Mouse (Mus musculus) MEL (cell line): ENCODE measurements at regions not wholly inside any gene's neighbourhood (a gene's known extent, or its start where the extent isn't known, plus 50 kb on each side); places are given as distances from the start of the nearest gene placed in this dataset.
A peak's percentile ranks its signal among the peaks of the same experiment; 100 is the strongest.

Source experiments
- DNase-seq: peaks from one replicate; pipeline ENCODE4 v3.0.0; 2011; ENCODE audit warnings: low read depth, low spot score
- H3K27ac ChIP-seq: 2 replicates; pipeline ENCODE4 v1.5.1; 2012; ENCODE audit warnings: low read depth, mild to moderate bottlenecking, control low read depth, low read length, moderate library complexity; ENCODE audit not compliant: control insufficient read depth
- H3K27me3 ChIP-seq, 2 experiments: fragments of 150-350 bp in 1 of 2; sonication (generic) in 1 of 2; 2 replicates each; pipeline ENCODE4 v1.6.1; 2012; ENCODE audit warnings: low read length in 2 of 2, mild to moderate bottlenecking in 2 of 2, improper control_type of control experiment in 1 of 2, moderate library complexity in 1 of 2; ENCODE audit not compliant: insufficient read depth in 2 of 2, control insufficient read depth in 1 of 2
- H3K36me3 ChIP-seq, 2 experiments: 2 replicates each; pipeline ENCODE4 v1.6.1; 2012 to 2014; ENCODE audit warnings: low read length in 2 of 2, improper control_type of control experiment in 1 of 2, inconsistent platforms in 1 of 2, mild to moderate bottlenecking in 1 of 2; ENCODE audit not compliant: insufficient read depth in 2 of 2, control insufficient read depth in 1 of 2
- H3K4me1 ChIP-seq, 2 experiments: fragments of 150-350 bp in 1 of 2; sonication (generic) in 1 of 2; 2 replicates each; pipeline ENCODE4 v1.6.1; 2012; ENCODE audit warnings: low read length in 2 of 2, improper control_type of control experiment in 1 of 2, mild to moderate bottlenecking in 1 of 2; ENCODE audit not compliant: insufficient read depth in 2 of 2, control insufficient read depth in 1 of 2
- H3K4me3 ChIP-seq, 2 experiments: fragments of 150-350 bp in 1 of 2; sonication (generic) in 1 of 2; 2 replicates each; pipeline ENCODE4 v1.5.1; 2012; ENCODE audit warnings: low read depth in 2 of 2, low read length in 2 of 2, mild to moderate bottlenecking in 2 of 2, moderate library complexity in 2 of 2, control low read depth in 1 of 2, improper control_type of control experiment in 1 of 2; ENCODE audit not compliant: control insufficient read depth in 1 of 2, insufficient read depth in 1 of 2
- H3K79me2 ChIP-seq: 2 replicates; pipeline ENCODE4 v1.6.1; 2012; ENCODE audit warnings: mild to moderate bottlenecking, low read length, moderate library complexity; ENCODE audit not compliant: control insufficient read depth, poor library complexity, insufficient read depth
- H3K9ac ChIP-seq: 2 replicates; pipeline ENCODE4 v1.6.1; 2012; ENCODE audit warnings: low read depth, mild to moderate bottlenecking, control low read depth, low read length, moderate library complexity; ENCODE audit not compliant: control insufficient read depth, poor library complexity, severe bottlenecking
- H3K9me3 ChIP-seq: fragments of 150-350 bp; sonication (generic); replicated peaks from 2 replicates; pipeline ENCODE4 v1.6.1; 2012; ENCODE audit warnings: mild to moderate bottlenecking, low read length, improper control_type of control experiment, moderate library complexity; ENCODE audit not compliant: insufficient read depth
- BHLHE40 ChIP-seq: IDR thresholded peaks from 2 replicates; pipeline ENCODE4 v1.6.1; 2012; ENCODE audit warnings: low read depth, mild to moderate bottlenecking, inconsistent platforms, low read length, improper control_type of control experiment, borderline replicate concordance
- CTCF ChIP-seq, 3 experiments: IDR thresholded peaks in 2 of 3; conservative IDR thresholded peaks in 1 of 3; 2 replicates each; pipeline ENCODE4 v1.5.1; 2011 to 2012; ENCODE audit warnings: low read length in 3 of 3, low read depth in 2 of 3, mild to moderate bottlenecking in 2 of 3, improper control_type of control experiment in 1 of 3, inconsistent platforms in 1 of 3, mixed read lengths in 1 of 3, moderate library complexity in 1 of 3; ENCODE audit not compliant: control insufficient read depth in 1 of 3, insufficient read depth in 1 of 3, poor library complexity in 1 of 3, severe bottlenecking in 1 of 3
- ELF1 ChIP-seq: IDR thresholded peaks from 2 replicates; pipeline ENCODE4 v1.6.1; 2014; ENCODE audit warnings: low read depth, mild to moderate bottlenecking, inconsistent platforms, low read length, improper control_type of control experiment, moderate library complexity
- EP300 ChIP-seq, 2 experiments: IDR thresholded peaks; 2 replicates each; pipeline ENCODE4 v1.6.1; 2011; ENCODE audit warnings: improper control_type of control experiment in 2 of 2, low read length in 2 of 2, low read depth in 1 of 2, mild to moderate bottlenecking in 1 of 2
- GABPA ChIP-seq: IDR thresholded peaks from 2 replicates; pipeline ENCODE4 v1.6.1; 2012; ENCODE audit warnings: low read depth, mild to moderate bottlenecking, inconsistent platforms, low read length, improper control_type of control experiment, moderate library complexity
- GATA1 ChIP-seq: IDR thresholded peaks from 2 replicates; pipeline ENCODE4 v1.6.1; 2011; ENCODE audit warnings: low read depth, low read length, improper control_type of control experiment
- HCFC1 ChIP-seq: IDR thresholded peaks from 2 replicates; pipeline ENCODE4 v1.6.1; 2012; ENCODE audit warnings: low read depth, mild to moderate bottlenecking, inconsistent platforms, low read length, improper control_type of control experiment, moderate library complexity
- NELFE ChIP-seq: IDR thresholded peaks from 2 replicates; pipeline ENCODE4 v1.6.1; 2011; ENCODE audit warnings: low read depth, low read length, improper control_type of control experiment
- POLR2A ChIP-seq, 2 experiments: IDR thresholded peaks; 2 replicates each; pipeline ENCODE4 v1.6.1; 2011 to 2012; ENCODE audit warnings: low read length in 2 of 2, mild to moderate bottlenecking in 2 of 2, control low read depth in 1 of 2, improper control_type of control experiment in 1 of 2, low read depth in 1 of 2, moderate library complexity in 1 of 2; ENCODE audit not compliant: control insufficient read depth in 1 of 2, insufficient read depth in 1 of 2, poor library complexity in 1 of 2
- RAD21 ChIP-seq: IDR thresholded peaks from 2 replicates; pipeline ENCODE4 v1.6.1; 2011; ENCODE audit warnings: mild to moderate bottlenecking, low read depth, low read length, improper control_type of control experiment
- UBTF ChIP-seq: IDR thresholded peaks from 2 replicates; pipeline ENCODE4 v1.6.1; 2012; ENCODE audit warnings: low read depth, mild to moderate bottlenecking, inconsistent platforms, low read length, improper control_type of control experiment, moderate library complexity, borderline replicate concordance; ENCODE audit not compliant: insufficient read depth
- ZMIZ1 ChIP-seq: IDR thresholded peaks from 2 replicates; pipeline ENCODE4 v1.6.1; 2012; ENCODE audit warnings: low read depth, mild to moderate bottlenecking, inconsistent platforms, low read length, improper control_type of control experiment, moderate library complexity

DNA sequence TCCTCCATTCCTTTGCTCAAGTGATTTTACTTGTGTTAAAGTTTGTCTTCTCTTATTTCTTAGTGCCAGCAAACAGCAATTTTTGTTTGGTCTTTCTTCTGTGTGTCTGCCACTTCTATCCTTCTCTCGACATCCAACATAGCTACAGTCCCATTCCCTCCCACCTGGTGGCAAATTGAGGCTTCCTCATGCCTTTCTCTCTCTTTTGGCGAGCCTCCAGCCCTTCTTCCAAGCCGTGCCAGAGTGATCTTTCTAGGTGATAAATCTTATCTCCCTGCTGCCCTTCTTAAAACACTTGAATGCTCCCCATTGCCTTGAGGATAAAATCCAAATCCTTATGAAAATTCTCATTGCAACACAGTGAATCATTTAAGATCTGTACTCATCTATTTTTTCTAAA is 101.0 kb upstream of the Phactr1 start:
- DNase-seq = no peak
- Histone ChIP-seq H3K9me3 (no peaks in the 10 kb centered on the region), H3K9ac (no peak overlapping the region), H3K79me2 (no peaks in the 10 kb centered on the region), H3K27me3 (no peaks in the 10 kb centered on the region), H3K4me3 (no peak overlapping the region), H3K4me1 (no peaks in the 10 kb centered on the region), H3K27ac (no peak overlapping the region), H3K36me3 (no peaks in the 10 kb centered on the region)
- TF ChIP-seq UBTF (no peak), NELFE (no peak), BHLHE40 (no peak), GATA1 (no peak), GABPA (no peak), HCFC1 (no peak), EP300 (IDR thresholded peaks at IDR 0.05; ENCODE audit: low read depth in 1 of 2, low read length in 2 of 2) (no peak), ELF1 (no peak)

- Histone ChIP-seq H3K4me3 (no peak overlapping the region), H3K9me3 (no peaks in the 10 kb centered on the region), H3K79me2 (no peaks in the 10 kb centered on the region), H3K4me1 (no peaks in the 10 kb centered on the region), H3K27ac (no peak overlapping the region), H3K36me3 (no peaks in the 10 kb centered on the region), H3K9ac (no peak overlapping the region), H3K27me3 (no peaks in the 10 kb centered on the region)
- TF ChIP-seq RAD21 (no peak), CTCF (IDR thresholded peaks at IDR 0.05 in 2 of 3, conservative IDR thresholded peaks at IDR 0.05 in 1 of 3; ENCODE audit: control insufficient read depth in 1 of 3, insufficient read depth in 1 of 3, low read depth in 2 of 3, low read length in 3 of 3, poor library complexity in 1 of 3, severe bottlenecking in 1 of 3) (peak in 1 of 3 experiments; percentile 9; a peak in 1 of 6 replicates)
- DNase-seq = peak; percentile 2
Observed at GRCm38 (mm10) chr13:42589136-42589535, 91.3 kb upstream of the Phactr1 start.

DNA sequence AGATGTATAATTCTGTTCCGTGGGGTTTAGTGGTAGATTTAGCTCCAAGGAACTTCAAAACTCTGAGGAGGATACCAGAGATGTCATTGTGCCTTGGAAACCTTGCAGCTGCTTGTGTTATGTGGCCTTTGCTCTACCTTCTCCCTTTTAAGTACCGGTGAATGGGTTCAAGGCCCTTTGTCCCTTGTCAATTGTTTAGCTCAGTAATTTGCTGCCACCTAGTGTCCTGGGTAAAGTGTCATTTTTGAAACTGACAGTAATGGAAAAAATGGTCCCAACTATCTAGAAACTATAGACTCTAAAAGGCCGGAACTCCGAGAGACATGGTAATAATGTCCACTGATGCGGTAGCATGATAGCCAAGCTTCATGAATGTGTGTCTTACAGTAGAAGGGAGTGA is 90.8 kb upstream of the Phactr1 start:
- TF ChIP-seq CTCF (IDR thresholded peaks at IDR 0.05 in 2 of 3, conservative IDR thresholded peaks at IDR 0.05 in 1 of 3; ENCODE audit: control insufficient read depth in 1 of 3, insufficient read depth in 1 of 3, low read depth in 2 of 3, low read length in 3 of 3, poor library complexity in 1 of 3, severe bottlenecking in 1 of 3) (peak in 1 of 3 experiments; percentile 35; a peak in 2 of 6 replicates), POLR2A (IDR thresholded peaks at IDR 0.05; ENCODE audit: control insufficient read depth in 1 of 2, insufficient read depth in 1 of 2, low read depth in 1 of 2, low read length in 2 of 2, poor library complexity in 1 of 2) (no peak), ZMIZ1 (no peak), RAD21 (peak; percentile 32)
- Histone ChIP-seq H3K9ac (no peak overlapping the region), H3K36me3 (no peaks in the 10 kb centered on the region), H3K27me3 (no peaks in the 10 kb centered on the region), H3K9me3 (no peaks in the 10 kb centered on the region), H3K79me2 (no peaks in the 10 kb centered on the region), H3K4me1 (no peaks in the 10 kb centered on the region), H3K4me3 (no peak overlapping the region), H3K27ac (no peak overlapping the region)
- no peak for DNase-seq
